Mouse (Mus musculus): Measurements from ENCODE around the gene Ephb1. TPM values are rescaled to one million over a fixed set of nuclear protein-coding genes. Genes with fewer than 3 reads are reported as not detected.

Ephb1 gene
- total RNA-seq, 2 experiments from 2014 or later: 0.66 to 0.78 TPM

DNA sequence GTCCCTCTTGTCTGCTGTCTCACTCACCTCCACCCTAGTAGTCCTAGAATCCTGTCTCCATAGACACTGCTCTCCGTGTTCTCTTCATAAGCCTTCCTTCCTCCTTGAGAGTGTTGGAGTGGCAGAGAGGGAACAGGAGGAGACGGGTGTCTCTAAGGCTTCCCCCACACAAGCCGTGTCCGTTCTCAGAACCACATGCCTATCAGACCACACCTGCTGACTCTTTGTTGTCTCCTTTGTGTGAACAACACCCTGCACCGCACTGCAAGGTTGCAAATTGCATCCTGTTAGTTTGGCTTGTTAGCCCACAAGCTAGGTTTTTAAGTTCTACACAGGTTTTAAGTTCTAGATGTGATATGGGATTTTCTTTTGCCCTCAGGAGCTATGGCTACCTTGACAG is 435.2 kb downstream of the Ephb1 start:
- DNase-seq (ENCODE audit: low spot score): no peak

DNA sequence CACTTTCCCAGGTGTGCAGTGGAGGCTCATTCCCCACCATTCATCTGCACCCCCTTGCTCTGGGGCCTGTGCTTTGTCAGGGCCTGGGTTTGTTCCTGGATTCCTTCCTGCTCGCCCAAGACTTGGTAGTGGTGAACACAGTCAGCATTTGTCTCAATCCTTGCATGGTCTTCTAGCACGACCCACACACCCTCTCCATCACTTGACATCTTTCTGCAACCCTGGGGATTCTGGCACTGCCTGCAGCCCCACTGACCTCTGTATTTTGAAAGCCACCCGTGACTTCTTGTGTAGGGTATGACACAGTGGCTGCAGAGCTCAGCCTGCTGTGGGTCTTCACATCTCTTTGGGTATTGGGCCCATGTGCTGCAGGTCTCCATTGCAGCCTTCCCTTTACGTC is 435.7 kb downstream of the Ephb1 start:
- DNase-seq (ENCODE audit: low spot score): no peak

- no peak for DNase-seq (ENCODE audit: low spot score)
Observed at GRCm38 (mm10) chr9:101915082-101915481, 439.4 kb downstream of the Ephb1 start.

DNA sequence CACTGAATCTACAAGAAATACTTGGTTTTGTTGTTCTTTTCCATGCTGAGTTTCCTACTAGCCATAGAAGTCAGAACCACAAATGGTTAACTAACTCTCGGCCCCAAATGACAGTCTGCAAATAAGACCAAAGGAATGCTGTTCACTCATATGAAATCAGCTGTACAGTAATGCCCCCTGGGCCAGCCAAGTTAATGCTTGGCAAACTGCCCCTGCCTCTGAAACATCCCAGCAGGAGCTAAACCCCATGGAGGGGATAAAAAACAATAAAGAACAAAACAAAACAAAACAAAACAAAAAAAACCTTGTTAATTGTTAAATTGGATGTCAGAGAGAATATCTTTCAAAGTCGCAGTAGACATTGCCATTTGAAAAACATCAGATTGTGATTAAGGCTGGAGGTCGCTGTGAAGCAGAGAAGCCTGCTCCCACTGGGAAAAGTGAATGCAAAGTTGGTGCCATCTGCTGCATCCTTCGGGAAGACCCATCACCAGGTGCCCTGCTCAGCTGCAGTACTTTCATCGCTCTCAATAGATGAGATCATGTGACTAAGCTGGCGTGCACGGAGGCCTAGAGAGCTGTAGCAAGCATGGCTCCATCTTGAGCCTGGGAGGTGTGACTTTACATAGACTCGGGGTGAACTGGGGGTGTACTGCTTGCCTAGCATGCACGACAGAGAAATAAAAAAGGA is 443.2 kb downstream of the Ephb1 start:
- no peak for DNase-seq (ENCODE audit: low spot score)

DNA sequence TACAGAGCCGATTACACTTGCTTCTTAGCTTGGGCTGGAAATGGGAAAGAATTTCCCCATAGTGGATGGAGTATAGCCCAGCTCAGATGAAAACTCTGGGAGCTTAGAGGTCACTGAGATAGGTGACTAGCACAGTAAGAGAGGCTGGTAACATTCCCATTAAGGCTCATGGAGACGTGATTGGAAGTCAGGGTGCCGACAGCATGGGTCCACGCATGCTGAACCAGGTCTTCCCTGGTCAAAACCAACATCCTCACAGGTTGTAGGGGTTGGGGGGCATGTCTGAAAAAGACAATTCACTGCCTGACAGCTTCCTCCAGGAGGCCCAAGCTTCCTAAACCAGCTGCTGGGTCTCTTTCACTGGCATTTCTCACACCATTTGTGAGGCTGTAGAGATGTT is 445.0 kb downstream of the Ephb1 start:
- DNase-seq (ENCODE audit: low spot score): no peak

DNA sequence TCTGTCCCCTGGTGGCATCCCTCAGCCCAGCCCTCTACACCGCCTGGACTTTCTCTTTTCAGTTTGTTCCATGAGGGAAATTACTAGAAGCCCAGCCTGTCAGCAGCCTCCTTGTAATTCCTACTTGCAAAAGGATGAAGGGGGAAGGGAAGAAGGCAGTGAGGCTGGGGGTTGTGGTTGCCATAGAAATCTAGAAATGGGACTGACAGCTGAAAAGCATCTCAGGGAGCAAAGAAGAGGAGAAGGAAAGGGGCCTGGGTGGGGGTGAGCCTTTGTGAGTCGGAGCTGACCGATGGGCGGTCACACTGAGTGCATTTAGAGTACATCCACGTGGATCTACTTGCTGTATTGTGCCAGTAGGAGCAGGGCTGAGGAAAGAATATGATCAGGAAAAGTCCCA is 445.6 kb downstream of the Ephb1 start:
- DNase-seq (ENCODE audit: low spot score): no peak

DNA sequence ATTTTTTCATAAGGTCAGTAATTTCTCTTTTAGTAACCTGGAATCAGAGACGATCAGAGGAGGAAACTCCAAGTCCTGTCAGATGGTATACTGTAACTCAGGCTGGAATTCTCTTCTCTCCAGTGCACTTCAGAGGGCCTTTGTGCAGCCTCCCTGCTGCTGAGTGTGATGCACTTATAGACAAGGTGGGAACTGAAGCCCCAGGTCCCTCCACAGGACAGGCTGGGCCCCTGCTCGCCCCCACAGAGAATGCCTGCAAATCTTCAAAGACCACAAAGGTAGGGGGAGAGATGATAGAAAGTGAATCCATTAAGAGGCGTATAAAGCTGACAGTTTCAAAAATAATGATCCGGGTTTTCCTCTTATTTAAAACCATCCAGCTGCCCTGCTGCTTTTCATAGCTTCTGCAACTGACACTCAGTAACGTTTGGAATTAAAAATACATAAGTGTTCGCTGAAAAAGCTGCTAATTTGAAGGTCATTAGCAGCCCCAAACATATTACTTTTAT is 446.7 kb downstream of the Ephb1 start:
- no peak for DNase-seq (ENCODE audit: low spot score)

- DNase-seq (ENCODE audit: low spot score): no peak
Observed at GRCm38 (mm10) chr9:101903406-101903805, 451.1 kb downstream of the Ephb1 start.

DNA sequence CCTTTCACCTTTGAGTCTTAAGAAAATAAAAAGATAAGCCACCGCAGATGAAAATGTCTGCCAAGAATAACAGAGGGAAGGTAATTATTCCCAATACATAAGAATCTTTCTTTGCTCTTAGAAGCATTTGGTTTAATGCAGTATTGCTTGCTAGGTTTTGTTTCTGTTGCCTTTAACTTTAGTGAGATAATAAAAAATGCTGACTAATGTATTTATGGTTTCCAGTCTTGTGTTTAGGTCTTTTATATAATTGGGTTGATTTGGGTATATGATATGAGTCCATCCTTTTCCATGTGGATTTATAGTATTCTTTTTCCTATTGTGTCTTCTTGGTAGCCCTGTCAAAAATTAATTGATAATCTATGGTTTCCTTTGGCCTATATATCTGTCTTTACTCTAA is 456.6 kb downstream of the Ephb1 start:
- no peak for DNase-seq (ENCODE audit: low spot score)

DNA sequence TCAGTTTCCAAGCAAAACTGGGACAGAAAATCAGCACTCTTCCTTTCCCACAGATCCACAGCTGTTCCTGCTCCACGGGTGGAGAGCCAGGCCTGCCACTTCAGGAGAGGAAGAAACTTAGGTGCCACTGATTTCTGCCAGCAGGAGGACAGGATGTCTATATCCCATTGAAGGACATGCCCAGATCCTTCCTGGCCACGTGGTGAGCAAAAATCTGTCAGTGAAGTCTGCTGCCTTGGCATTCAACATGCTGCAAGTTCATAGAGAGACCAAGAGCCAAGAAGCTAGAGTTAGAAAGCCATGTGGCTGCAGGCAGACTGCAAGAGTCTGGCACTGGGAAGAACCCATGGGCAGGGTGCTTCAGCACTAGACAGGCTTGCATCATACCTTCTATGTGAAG is 471.2 kb downstream of the Ephb1 start:
- no peak for DNase-seq (ENCODE audit: low spot score)

DNA sequence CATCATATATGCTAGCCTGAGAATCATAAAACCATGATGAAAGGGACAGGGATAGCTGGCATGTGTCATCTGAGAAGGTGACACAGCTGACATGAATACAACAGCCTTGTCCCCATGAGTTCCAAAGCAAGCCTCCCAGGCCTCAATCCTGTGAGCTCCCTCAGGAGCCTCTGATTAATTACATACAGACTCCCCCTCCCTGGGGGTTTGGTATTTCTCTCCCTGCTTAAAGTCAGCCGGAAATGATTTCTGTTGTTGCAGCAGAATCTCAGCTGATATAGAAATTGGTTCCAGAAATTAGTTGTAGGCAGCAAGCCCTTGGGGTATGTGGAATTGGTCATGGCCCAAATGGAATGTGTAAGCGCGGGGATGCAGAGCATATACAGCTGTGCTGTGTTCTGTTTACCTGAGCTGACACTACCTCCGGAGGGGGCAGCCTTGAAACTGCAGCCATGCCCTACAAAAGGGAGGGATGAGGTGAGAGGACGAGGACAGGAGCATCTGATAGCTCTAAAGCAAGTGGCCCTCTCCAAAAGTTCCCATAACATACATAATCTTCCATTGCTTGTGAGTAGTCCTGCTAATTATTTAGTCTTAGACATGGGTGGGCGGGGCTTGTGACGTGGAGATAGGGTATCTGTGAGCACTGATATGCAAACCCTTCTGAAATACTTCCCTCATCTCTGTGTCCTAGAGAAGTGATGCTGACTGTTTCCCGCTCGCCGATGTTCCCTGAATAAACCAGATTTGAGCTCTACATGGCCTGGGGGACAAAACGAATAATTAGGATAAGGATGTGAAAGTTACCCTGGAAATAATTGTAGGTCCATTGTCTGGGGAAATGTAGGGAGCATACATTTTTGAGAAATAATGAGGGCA is 477.1 kb downstream of the Ephb1 start:
- no peak for DNase-seq (ENCODE audit: low spot score)

- no peak for DNase-seq (ENCODE audit: low spot score)
Observed at GRCm38 (mm10) chr9:101875306-101875705, 479.2 kb downstream of the Ephb1 start.

Small RNA genes within 50 kb of the gene (microRNA-seq; reads per million reads assigned to microRNA genes)
- gene Mir7243: not detected

Other genes with a start within 250 kb of the Ephb1 start
- gene Ky, start 151.1 kb upstream of the Ephb1 start, total RNA-seq (2021): 10 to 100 TPM; 71.6 to 73.7 TPM